Mouse (Mus musculus) stomach, postnatal 0 days (tissue): ENCODE results near the gene Cask. TPM values are rescaled to one million over a fixed set of nuclear protein-coding genes. Genes with fewer than 3 reads are reported as not detected.

Experiments
- ATAC-seq: fragments of 200-750 bp; cut with Nextera tagmentation; 2 replicates; pipeline ENCODE4 v1.8.0; 2017; ENCODE audit not compliant: low FRiP score, low TSS enrichment
- DNase-seq: peaks from one replicate; pipeline ENCODE4 v3.0.0-alpha.2; 2016; ENCODE audit warnings: low spot score
- H3K27ac ChIP-seq: fragments of 300-500 bp; sonication (generic); replicated peaks from 2 replicates; pipeline ENCODE4 v1.5.1; 2014; ENCODE audit warnings: mild to moderate bottlenecking, control low read depth
- H3K27me3 ChIP-seq: fragments of 300-500 bp; sonication (generic); 2 replicates; pipeline ENCODE4 v1.6.1; 2014; ENCODE audit warnings: low read length; ENCODE audit not compliant: control insufficient read depth, insufficient read depth
- H3K36me3 ChIP-seq: fragments of 300-500 bp; sonication (generic); 2 replicates; pipeline ENCODE4 v1.6.1; 2014; ENCODE audit warnings: low read length, mixed read lengths; ENCODE audit not compliant: control insufficient read depth, insufficient read depth
- H3K4me1 ChIP-seq: fragments of 300-500 bp; sonication (generic); replicated peaks from 2 replicates; pipeline ENCODE4 v1.6.1; 2014; ENCODE audit warnings: antibody characterized with exemption; ENCODE audit not compliant: control insufficient read depth, insufficient read depth
- H3K4me2 ChIP-seq: fragments of 300-500 bp; sonication (generic); replicated peaks from 2 replicates; pipeline ENCODE4 v1.6.1; 2014; ENCODE audit warnings: low read depth, mild to moderate bottlenecking, control low read depth, moderate library complexity
- H3K4me3 ChIP-seq: fragments of 300-500 bp; sonication (generic); 2 replicates; pipeline ENCODE4 v1.5.1; 2014; ENCODE audit warnings: low read depth, low read length, control low read depth
- H3K9ac ChIP-seq: fragments of 300-500 bp; sonication (generic); 2 replicates; pipeline ENCODE4 v1.6.1; 2014; ENCODE audit warnings: mild to moderate bottlenecking, low read length, control low read depth, mixed read lengths
- H3K9me3 ChIP-seq: fragments of 300-500 bp; sonication (generic); 2 replicates; pipeline ENCODE4 v1.6.1; 2016; ENCODE audit warnings: low read length; ENCODE audit not compliant: control insufficient read depth
- CTCF ChIP-seq: IDR thresholded peaks from 2 replicates; pipeline ENCODE4 v1.5.1; 2016; ENCODE audit warnings: antibody characterized with exemption, low read depth, mild to moderate bottlenecking, moderate library complexity
- EP300 ChIP-seq: optimal IDR thresholded peaks from 2 replicates; pipeline ENCODE3; 2016; ENCODE audit warnings: antibody characterized with exemption
- WGBS: fragments of 180-500 bp; shearing (Covaris S2); extraction: QIAGEN DNeasy Blood & Tissue Kit; methylation state at CpG from one replicate; pipeline ENCODE4 v1.1.7; 2014; 5-methylcytosine and 5-hydroxymethylcytosine counted together
- polyA plus RNA-seq: library from polyadenylated mRNA; unstranded; fragments of >200 nt; fragmentation: Nextera tagmentation; extraction: Ambion mirVana; gene quantifications from 2 replicates; pipeline ENCODE4 v1.2.1, GENCODE M21; 2015

Gene Cask
- polyA plus RNA-seq, 1 experiment from 2014 or later = 9.3 TPM

DNA sequence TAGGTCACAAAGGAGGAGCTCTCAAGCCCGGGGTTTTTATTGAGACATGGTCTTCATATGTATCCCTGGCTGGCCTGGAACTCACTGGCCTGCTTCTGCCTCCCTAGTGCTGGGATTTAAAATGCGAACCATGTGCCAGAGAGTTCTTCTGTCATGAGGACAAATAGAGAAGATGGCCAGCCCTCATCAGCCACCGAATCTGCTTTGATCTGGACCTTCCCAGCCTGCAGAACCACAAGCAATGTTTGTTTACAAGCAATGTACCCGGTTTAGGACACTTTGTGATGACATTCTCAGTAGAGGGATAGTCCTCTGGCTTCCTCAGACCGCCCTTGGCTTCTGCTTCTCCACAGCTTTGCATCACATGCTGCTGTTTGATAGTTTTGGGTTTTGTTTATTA, 372.9 kb downstream of the Cask start:
- DNase-seq = no peak

DNA sequence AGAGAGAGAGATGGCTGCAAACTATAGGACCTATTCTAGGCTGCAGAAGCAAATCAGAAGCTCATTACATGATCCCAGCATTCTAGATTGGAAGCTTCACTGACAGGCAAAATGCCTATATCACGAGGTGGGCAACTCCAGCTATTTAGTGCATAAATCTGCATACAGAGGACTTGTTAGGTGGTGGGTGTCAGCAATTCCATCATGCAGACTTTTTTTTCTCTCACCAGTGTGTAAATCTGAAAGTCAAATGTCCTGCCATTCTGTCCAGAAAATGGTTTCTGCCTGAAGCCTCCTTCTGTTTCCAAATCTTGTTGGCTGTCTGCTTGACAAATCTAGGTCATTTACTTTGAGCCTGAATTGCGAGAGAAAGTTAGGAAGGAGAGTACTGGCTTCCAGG, 373.6 kb downstream of the Cask start:
- ATAC-seq = no peak
- H3K4me3 ChIP-seq = no peak overlapping the region
- DNase-seq = no peak
- H3K9me3 ChIP-seq = no peaks in the 10 kb centered on the region
- no peaks in the 10 kb centered on the region for H3K36me3 ChIP-seq
- no peak overlapping the region for H3K27ac ChIP-seq
- no peak overlapping the region for H3K4me2 ChIP-seq
- WGBS = 59% methylated on average over 2 of the region's 2 CpGs
- no peaks in the 10 kb centered on the region for H3K4me1 ChIP-seq
- no peak for TF ChIP-seq EP300
- no peak for TF ChIP-seq CTCF
- H3K27me3 ChIP-seq = no peaks in the 10 kb centered on the region
- H3K9ac ChIP-seq = no peak overlapping the region

More for the DNA sequence above, 372.9 kb downstream of the Cask start:
- H3K36me3 ChIP-seq = no peaks in the 10 kb centered on the region
- H3K9ac ChIP-seq = no peak overlapping the region
- no peak overlapping the region for H3K4me3 ChIP-seq
- H3K27me3 ChIP-seq = no peaks in the 10 kb centered on the region
- no peaks in the 10 kb centered on the region for H3K9me3 ChIP-seq
- H3K4me1 ChIP-seq = no peaks in the 10 kb centered on the region
- no peak overlapping the region for H3K27ac ChIP-seq
- no peak overlapping the region for H3K4me2 ChIP-seq
- WGBS = 52% methylated on average over 5 of the region's 5 CpGs
- peak; percentile 10; the same call in 1 of the 2 replicates for ATAC-seq
- TF ChIP-seq CTCF (no peak), EP300 (no peak)

DNA sequence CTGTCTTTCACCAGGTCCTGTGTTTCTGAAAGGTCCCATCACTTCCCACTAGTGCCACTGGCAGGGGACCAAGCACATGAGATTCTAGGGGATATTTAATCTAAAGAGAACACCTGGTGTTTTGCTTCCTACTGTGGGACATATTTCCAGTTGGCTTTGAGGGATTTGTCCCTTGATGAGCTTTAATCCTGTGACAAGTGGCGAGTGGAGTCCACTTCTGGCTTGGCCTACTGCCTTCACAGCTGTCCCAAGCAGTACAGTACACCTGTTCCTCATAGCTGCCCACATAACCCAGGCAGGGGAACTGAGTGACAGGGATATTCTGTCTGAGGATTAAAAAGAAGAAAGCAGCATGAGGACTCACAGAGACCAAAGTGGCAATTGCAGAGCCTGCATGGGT, 375.8 kb downstream of the Cask start:
- no peak overlapping the region for H3K27ac ChIP-seq
- no peaks in the 10 kb centered on the region for H3K9me3 ChIP-seq
- 65% methylated on average over 1 of the region's 1 CpGs for WGBS
- ATAC-seq = no peak
- no peak for TF ChIP-seq EP300
- TF ChIP-seq CTCF = no peak
- H3K4me3 ChIP-seq = no peak overlapping the region
- DNase-seq = no peak
- H3K4me1 ChIP-seq = no peaks in the 10 kb centered on the region
- H3K27me3 ChIP-seq = no peaks in the 10 kb centered on the region
- no peak overlapping the region for H3K9ac ChIP-seq
- H3K36me3 ChIP-seq = no peaks in the 10 kb centered on the region
- H3K4me2 ChIP-seq = no peak overlapping the region

DNA sequence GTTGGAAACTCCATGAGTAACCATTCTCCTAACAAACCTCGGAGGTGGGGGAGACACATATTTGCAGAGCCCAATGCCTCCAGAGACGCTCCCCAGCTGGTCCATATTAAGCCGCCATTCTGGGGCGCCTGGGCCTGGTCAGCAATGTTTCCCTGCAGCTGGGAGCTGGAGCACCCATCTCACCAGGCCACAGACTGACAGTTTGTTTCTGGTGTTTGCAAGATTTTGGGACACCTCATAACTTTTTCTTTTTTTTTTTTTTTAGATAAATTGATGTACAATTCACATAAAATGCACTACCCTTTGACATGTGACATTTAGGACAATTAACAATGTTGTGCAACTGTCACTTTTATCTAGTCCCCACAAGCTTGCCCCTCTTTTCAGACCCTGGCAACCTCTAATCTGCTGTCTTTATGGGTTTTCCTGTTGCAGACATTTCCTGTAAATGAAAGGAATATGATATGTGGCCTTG, 378.4 kb downstream of the Cask start:
- Histone ChIP-seq H3K9ac (no peak overlapping the region), H3K4me2 (no peak overlapping the region), H3K36me3 (no peaks in the 10 kb centered on the region), H3K4me1 (no peaks in the 10 kb centered on the region), H3K4me3 (no peak overlapping the region), H3K27me3 (no peaks in the 10 kb centered on the region), H3K27ac (no peak overlapping the region), H3K9me3 (no peaks in the 10 kb centered on the region)
- TF ChIP-seq CTCF (no peak), EP300 (no peak)
- DNase-seq = no peak
- 53% methylated on average over 4 of the region's 4 CpGs for WGBS
- no peak for ATAC-seq

DNA sequence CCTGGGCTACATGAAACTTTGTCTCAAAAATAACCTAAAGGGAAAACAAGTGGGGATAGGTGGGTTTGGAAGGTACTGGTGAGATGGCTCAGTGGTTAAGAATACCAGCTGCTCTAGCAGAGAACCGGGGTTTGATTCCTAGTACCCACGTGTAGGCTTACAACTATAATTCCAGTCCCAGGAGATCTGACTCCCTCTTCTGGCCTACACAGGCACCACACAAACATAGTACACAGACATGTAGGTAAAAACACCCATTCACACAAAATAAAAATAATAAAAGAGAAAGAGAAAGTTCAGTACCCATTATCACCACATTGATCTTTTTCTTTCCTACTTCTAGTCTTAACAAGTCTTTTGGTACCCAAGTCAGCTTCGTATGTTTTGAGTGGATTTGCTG, 379.2 kb downstream of the Cask start:
- DNase-seq (no peak), ATAC-seq (no peak)
- Histone ChIP-seq H3K4me2 (no peak overlapping the region), H3K27me3 (no peaks in the 10 kb centered on the region), H3K9ac (no peak overlapping the region), H3K9me3 (no peaks in the 10 kb centered on the region), H3K4me1 (no peaks in the 10 kb centered on the region), H3K4me3 (no peak overlapping the region), H3K36me3 (no peaks in the 10 kb centered on the region), H3K27ac (no peak overlapping the region)
- no peak for TF ChIP-seq EP300
- TF ChIP-seq CTCF = 0 out of 2 replicates have a peak, but pooled peaks have one; percentile 6
- WGBS = 76% methylated on average over 3 of the region's 3 CpGs

DNA sequence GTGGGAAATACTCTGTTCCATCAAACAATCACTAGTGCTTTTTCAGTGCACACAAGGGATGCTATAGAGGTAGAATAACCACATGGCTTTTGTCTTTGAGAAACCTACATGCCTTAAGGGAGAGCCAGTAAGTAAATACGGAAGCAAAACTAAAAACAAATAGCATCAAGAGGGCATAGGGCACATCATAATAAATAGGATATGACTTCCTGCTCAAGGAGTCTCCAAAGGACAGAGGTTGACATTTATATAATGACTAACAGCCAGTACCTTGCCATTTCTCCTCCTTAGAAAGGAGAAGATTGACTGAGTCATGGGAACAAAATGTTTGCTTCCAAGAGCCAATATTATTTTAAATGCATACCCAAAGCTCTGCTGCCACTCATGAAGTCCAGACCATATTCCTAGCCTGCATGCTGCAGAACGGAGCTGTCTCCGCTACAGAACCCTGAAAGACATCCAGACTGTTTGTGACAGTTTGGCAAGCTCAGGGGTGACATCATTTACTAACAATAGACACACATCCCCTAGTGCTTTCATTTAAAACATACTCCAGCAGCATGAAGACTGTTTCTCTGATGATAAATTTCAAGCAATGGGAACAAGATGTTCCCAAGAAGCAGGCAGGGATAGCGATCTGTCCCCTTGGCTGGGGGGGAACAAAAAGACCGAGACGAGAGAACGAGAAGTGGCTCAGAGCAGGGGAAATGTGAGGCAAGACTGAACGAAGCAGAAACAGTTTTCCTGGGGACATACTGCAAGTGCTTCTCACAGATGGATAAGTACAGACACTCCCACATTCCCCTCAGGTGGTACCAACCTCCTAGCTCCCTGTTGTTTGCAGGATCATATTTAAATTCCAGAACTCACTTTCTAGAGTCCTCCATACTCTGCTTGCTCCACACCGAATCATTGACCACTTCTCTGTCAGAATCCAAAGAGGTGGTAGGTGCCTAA, 381.7 kb downstream of the Cask start:
- TF ChIP-seq EP300 = no peak
- TF ChIP-seq CTCF = no peak
- Histone ChIP-seq H3K9me3 (no peaks in the 10 kb centered on the region), H3K4me3 (no peak overlapping the region), H3K4me2 (no peak overlapping the region), H3K9ac (no peak overlapping the region), H3K4me1 (no peaks in the 10 kb centered on the region), H3K27ac (peak overlapping the region; percentile 65), H3K36me3 (no peaks in the 10 kb centered on the region), H3K27me3 (no peaks in the 10 kb centered on the region)
- no peak for DNase-seq
- ATAC-seq = peak; percentile 83
- 38% methylated on average over 9 of the region's 9 CpGs for WGBS
